Mouse (Mus musculus): ENCODE measurements around the gene Ctu2.

Ctu2 gene

DNA sequence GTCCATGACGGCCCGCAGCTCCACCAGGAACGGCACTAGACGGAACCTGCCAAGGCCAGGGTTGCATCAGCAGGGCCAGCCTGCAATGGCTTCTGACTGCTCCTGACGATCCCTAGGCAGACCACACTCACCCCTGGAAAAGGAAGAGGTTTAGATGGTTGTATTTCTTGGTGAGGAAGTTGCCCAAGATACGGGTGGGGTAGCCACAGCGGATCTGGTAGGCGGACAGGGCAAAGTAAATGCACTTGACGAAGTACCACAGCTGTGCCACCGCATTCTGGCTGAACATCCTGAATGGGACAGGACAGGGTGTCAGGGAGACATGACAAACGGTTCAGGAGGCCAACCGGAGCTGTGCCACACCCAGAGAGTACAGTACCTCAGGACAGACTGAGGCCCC is 8.9 kb downstream of the Ctu2 start:
- no peak for DNase-seq (ENCODE audit: low spot score)

DNA sequence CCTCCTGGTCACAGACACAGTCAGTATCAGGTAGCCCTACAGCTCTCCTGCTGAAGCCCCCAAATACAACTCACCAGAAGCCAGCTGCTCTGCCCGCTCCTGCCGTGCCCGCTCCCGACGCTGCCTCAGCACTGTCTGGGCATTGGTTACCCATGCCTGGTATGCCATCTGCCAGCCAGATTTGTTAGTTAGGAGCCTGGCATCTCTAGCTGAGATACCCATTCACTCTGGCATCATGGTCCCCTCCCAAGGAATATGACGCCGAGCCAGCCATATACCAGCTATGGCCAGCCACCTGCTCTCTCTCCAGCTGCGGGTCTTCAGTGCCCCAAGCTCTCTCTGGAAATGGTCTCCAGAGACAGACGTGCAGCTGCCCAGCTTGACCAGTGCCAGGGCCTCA is 12.4 kb downstream of the Ctu2 start:
- DNase-seq (ENCODE audit: low spot score): no peak

- DNase-seq (ENCODE audit: low spot score): no peak
These were observed 21.2 kb downstream of the Ctu2 start for GRCm38 (mm10) chr8:122497016-122497734.

- DNase-seq (ENCODE audit: low spot score): no peak
These were observed 22.0 kb downstream of the Ctu2 start for GRCm38 (mm10) chr8:122497912-122498311.

- peak; percentile 93 for DNase-seq (ENCODE audit: low spot score)
These were observed 24.9 kb downstream of the Ctu2 start for GRCm38 (mm10) chr8:122500856-122501255.

GRCm38 (mm10) chr8:122511552-122511951 is 35.6 kb downstream of the Ctu2 start:
- no peak for DNase-seq (ENCODE audit: low spot score)

DNA sequence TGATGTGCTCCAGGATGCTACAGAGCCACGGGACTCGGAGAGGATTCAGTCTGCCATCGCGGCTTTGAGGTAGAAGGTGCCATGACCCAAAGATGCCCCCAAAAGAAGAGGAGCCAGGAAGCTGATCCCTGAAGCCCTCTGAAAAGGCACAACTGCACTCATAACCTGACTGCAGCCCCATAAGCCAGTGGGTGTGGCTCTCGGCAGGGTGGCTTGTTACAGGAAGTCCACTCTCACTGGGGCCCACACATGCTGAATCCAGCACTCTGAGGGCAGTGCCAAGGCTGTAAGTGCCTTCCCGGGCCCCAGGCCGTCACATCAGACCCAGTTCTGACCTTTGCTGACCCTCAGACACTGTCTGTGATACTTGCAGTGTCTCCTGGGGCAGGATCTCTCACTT is 36.4 kb downstream of the Ctu2 start:
- DNase-seq (ENCODE audit: low spot score): no peak

GRCm38 (mm10) chr8:122515699-122516098 is 39.8 kb downstream of the Ctu2 start:
- no peak for DNase-seq (ENCODE audit: low spot score)

DNA sequence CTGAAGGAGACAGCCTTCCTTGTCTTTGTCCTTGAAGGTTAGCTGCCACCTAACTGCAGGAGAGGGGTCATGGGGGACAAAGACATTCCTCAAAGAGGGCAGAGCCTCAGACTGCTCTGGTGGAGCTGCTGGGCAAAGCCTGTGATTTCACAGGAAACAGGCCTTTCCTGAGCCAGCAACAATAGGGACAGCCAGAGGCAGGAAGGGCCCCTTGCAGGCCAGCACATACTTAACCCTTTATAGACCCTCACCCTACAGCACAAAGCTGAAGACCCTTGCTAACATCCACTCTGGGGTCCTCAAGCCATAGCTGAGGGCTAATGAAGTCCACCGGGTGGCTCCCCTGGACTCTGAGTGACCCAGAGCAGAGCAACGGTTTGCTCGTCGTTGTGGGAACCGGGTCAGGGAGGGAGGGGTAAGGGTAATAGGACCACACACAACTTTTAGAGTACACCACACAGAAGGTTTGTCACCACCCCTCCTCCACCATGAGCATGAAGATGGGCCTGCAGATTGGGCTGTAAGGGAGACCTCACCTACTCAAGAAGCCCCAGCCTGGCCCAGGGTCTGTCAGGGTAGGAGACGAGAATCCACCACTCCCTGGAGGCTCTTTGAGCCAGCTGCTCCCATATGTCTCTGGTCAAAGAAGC is 41.7 kb downstream of the Ctu2 start:
- peak; percentile 35 for DNase-seq (ENCODE audit: low spot score)

DNA sequence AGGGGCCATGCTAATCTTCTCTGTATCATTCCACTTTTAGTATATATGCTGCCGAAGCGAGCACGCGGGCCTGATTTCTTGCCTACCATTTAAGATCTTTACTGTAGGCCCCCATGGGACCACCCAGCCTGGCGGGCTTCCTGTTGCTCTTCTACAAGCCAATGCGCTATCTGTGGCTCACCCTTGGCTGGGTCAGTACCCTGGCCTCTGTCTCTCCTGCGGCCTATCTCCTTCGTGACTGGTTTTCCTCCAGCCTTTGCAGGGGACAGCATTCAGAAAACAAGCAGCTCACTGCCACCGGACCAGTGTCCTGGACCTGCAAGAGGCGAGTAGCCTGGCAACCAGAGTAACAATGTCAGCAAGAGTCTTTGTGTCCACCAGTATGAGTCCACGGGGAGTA is 44.7 kb downstream of the Ctu2 start:
- no peak for DNase-seq (ENCODE audit: low spot score)

- DNase-seq (ENCODE audit: low spot score): peak; percentile 51
These were observed 47.1 kb downstream of the Ctu2 start for GRCm38 (mm10) chr8:122522796-122523651.

GRCm38 (mm10) chr8:122523652-122524360 is 47.9 kb downstream of the Ctu2 start:
- peak; percentile 68 for DNase-seq (ENCODE audit: low spot score)

- DNase-seq (ENCODE audit: low spot score): peak; percentile 40
These were observed 48.6 kb downstream of the Ctu2 start for GRCm38 (mm10) chr8:122524506-122524905.

- DNase-seq (ENCODE audit: low spot score): no peak
These were observed 49.1 kb downstream of the Ctu2 start for GRCm38 (mm10) chr8:122525004-122525403.

DNA sequence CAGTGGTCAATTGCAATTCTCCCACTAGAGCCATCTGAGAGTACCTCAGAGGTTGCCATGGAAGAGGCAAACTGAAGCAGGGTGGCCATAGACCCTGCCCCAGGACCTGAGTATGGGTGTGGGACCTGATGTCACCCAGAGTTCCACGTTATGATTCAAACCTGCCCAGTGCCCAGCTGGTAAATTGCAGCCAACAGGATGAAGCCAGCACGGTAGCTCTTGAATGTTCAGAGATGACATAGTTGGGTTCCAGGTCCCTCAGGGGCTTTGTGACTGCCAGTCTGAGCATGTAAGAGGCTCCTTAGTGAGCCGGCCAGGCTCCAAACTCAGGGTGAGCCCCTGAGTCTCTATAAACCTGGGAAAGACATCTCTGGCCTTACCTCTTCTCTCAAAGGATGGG is 50.1 kb downstream of the Ctu2 start:
- DNase-seq (ENCODE audit: low spot score): no peak

GRCm38 (mm10) chr8:122526526-122527170 is 50.7 kb downstream of the Ctu2 start:
- no peak for DNase-seq (ENCODE audit: low spot score)

GRCm38 (mm10) chr8:122527937-122528336 is 52.0 kb downstream of the Ctu2 start:
- no peak for DNase-seq (ENCODE audit: low spot score)

GRCm38 (mm10) chr8:122529159-122529558 is 53.2 kb downstream of the Ctu2 start:
- DNase-seq (ENCODE audit: low spot score): no peak

DNA sequence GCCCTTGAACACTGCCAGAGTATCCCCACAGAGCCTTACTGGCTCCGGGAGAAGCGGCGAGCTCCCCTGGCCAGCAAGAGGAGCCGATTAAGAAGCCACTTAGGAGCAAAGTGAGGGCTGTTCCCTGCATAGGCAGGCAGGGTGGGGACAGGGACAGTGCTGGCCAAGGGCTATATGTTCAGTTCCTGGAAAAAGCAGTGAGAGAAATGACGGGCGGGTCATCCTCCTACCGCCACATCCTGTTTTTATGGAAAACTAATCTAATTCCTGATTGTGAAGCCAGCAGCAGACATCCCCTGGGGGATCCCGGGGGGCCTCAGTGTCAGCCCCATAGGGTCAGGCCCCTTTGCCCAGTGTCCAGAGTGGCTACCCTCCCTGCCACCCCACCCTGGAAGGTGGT is 55.4 kb downstream of the Ctu2 start:
- no peak for DNase-seq (ENCODE audit: low spot score)

Measured in MN1 (cell line).